Mouse (Mus musculus) monocyte, adult 59 days (primary cell): Measurements from ENCODE around the gene Hist1h2aa. TPM values are rescaled to one million over a fixed set of nuclear protein-coding genes. Genes with fewer than 3 reads are reported as not detected.

Experiments
- total RNA-seq, 2 experiments: library from RNA; stranded (reverse); gene quantifications; one replicate each; pipeline ENCODE4 v1.2.4; 2023

The Hist1h2aa gene
- not detected for total RNA-seq

GRCm38 (mm10) chr13:23934211-23934520 is at the start of gene Hist1h2aa:
Gene Hist1h2aa, plus strand, starts transcription at chr13:23934462.

DNA sequence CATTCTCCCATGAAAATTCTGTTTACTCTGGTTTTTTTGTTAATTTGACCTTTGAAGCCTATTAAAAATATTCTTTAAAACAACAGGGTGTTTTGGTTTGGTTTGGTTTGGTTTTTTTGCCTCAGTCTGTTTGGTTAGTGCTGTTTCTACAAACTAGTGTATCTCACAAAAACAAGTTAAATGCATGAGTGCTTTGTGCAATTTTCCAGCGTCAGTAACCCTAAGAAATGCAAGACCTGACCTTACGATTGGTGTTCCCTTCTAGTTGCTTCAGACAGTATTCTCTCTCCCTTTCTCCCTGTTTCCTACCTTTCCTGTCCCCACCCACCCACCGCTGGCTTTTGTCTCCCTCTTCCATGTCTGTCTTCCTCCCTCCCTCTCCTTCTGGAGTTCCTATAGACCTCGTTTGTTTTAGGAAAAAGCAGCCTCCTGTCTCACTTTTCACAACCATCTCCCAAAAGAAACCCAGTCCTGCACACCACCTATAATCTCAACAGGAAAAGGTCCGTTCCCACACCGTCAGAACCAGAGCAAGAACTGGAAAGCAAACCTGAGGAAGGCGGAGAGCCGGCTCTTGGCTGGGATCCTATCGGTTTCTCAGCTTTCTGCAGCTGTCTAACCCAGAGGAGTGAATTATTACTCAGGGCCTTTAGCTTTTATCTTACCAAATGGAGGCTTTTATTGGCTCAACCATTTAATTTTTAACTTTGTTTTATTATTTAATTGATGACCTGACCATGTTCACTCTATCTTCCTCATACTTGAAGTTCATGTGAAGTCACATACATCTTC is 19.7 kb upstream of the Hist1h2aa start, which contains the start of gene Slc17a4:
Slc17a4 (minus strand) TSS at position 634 of the 792 bp plus-strand sequence.

GRCm38 (mm10) chr13:23933421-23934210 is 646 bp upstream of the Hist1h2aa start, which contains the start of gene Hist1h2ba:
Gene Hist1h2ba, minus strand, starts transcription at chr13:23934156.

Other genes with a start within 250 kb of the Hist1h2aa start
- gene Hist1h1t, start 238.6 kb upstream of the Hist1h2aa start, total RNA-seq, result under 1 TPM in 1 of 2 experiments, not detected in 1; 0.73 TPM
- gene Hist1h4c, start 236.0 kb upstream of the Hist1h2aa start, total RNA-seq, result 100 to 1,000 TPM; 164 to 221 TPM
- gene Hfe, start 223.6 kb upstream of the Hist1h2aa start, total RNA-seq, result 100 to 1,000 TPM; 136 to 146 TPM
- gene Hist1h1c, start 195.7 kb upstream of the Hist1h2aa start, total RNA-seq, result 1,000 to 10,000 TPM; 1,025 to 1,075 TPM
- gene Hist1h3c, start 188.9 kb upstream of the Hist1h2aa start, total RNA-seq, result 1 to 10 TPM; 5.7 to 5.9 TPM
- gene Hist1h2bb, start 187.7 kb upstream of the Hist1h2aa start, total RNA-seq, result 10 to 100 TPM; 58.8 to 70.5 TPM
- gene Hist1h2ab, start 183.3 kb upstream of the Hist1h2aa start, total RNA-seq, result 10 to 100 TPM; 44.8 to 51.5 TPM
- 10 to 100 TPM; 32.0 to 33.9 TPM for gene Hist1h3b, start 182.2 kb upstream of the Hist1h2aa start, total RNA-seq
- gene Hist1h4b, start 177.4 kb upstream of the Hist1h2aa start, total RNA-seq, result 100 to 1,000 TPM in 1 of 2 experiments, 10 to 100 TPM in 1; 84.1 to 109 TPM
- gene Hist1h4a, start 173.2 kb upstream of the Hist1h2aa start, total RNA-seq, result 100 to 1,000 TPM; 158 to 172 TPM
- gene Hist1h3a, start 172.1 kb upstream of the Hist1h2aa start, total RNA-seq, result 100 to 1,000 TPM; 333 to 340 TPM
- gene Hist1h1a, start 170.8 kb upstream of the Hist1h2aa start, total RNA-seq, result 10 to 100 TPM; 34.1 to 37.9 TPM
- gene Trim38, start 164.5 kb upstream of the Hist1h2aa start, total RNA-seq, result not detected
- not detected for gene Slc17a2, start 127.5 kb upstream of the Hist1h2aa start, total RNA-seq
- gene Slc17a3, start 95.0 kb upstream of the Hist1h2aa start, total RNA-seq, result not detected
- not detected for gene Slc17a1, start 66.7 kb upstream of the Hist1h2aa start, total RNA-seq
- not detected for gene Slc17a4, start 19.5 kb upstream of the Hist1h2aa start, total RNA-seq
- gene Hist1h2ba, start 306 bp upstream of the Hist1h2aa start, total RNA-seq, result not detected
- gene Scgn, start 56.8 kb downstream of the Hist1h2aa start, total RNA-seq, result not detected